Comparison of ENCODE assay signal across 11 mouse cellular contexts in genomic region chr16:44538401-44539395, GRCm38 (mm10). TPM values are rescaled to one million over a fixed set of nuclear protein-coding genes. Genes with fewer than 3 reads are reported as not detected.
A peak's percentile ranks its signal among the peaks of the same experiment; 100 is the strongest.
DNase-seq lines count a peak whose midpoint lies in the region; ATAC-seq and TF ChIP-seq lines count a peak whose summit lies in the region.
"Had no signal": no experiment of that assay in that cellular context is flagged by ENCODE, and none has a peak within 500 bp of the region (broad histone marks: within the 10 kb centered on the region; RNA-seq: fewer than 3 reads in every experiment).

No protein-coding gene starts in this region.

- H3K36me3 ChIP-seq in lung, embryonic 14.5 days (ENCODE audit: insufficient read depth) = no peaks in the 10 kb centered on the region
- no peaks in the 10 kb centered on the region for H3K36me3 ChIP-seq in forebrain, embryonic 11.5 days (ENCODE audit: control insufficient read depth, insufficient read depth, low read length)
- H3K36me3 ChIP-seq in stomach, embryonic 14.5 days (ENCODE audit: control insufficient read depth, insufficient read depth, low read length) = no peaks in the 10 kb centered on the region; the same call in 1 of the 2 replicates

- peak overlapping the region; percentile 39; the same call in 1 of the 2 replicates for H3K4me2 ChIP-seq in lung, embryonic 14.5 days
- H3K4me2 ChIP-seq in forebrain, embryonic 11.5 days (ENCODE audit: low read depth, low read length, severe bottlenecking) = no peak overlapping the region
- 0 out of 2 replicates have a peak overlapping the region, but pooled peaks have one; percentile 4 for H3K4me2 ChIP-seq in stomach, embryonic 14.5 days (replicated peaks; ENCODE audit: low read depth, low read length)

- DNase-seq in lung, embryonic 14.5 days = peak; percentile 82
- no peak for DNase-seq in lung, adult 2 months
- DNase-seq in forebrain, embryonic 11.5 days (ENCODE audit: low spot score) = no peak
- DNase-seq in layer of hippocampus, postnatal 10 days (ENCODE audit: low spot score in 2 of 2) = peak; percentile 56 to 60
- DNase-seq in gastrocnemius, postnatal 14 days = no peak
- no peak for DNase-seq in right cerebral cortex, postnatal 25 days
- DNase-seq: thymus, postnatal 36 days had no signal

- peak; percentile 76 for ATAC-seq in lung, embryonic 14.5 days (ENCODE audit: insufficient read depth)
- ATAC-seq in forebrain, embryonic 11.5 days (replicated peaks; ENCODE audit: low FRiP score) = peak; percentile 29; the same call in 1 of the 2 replicates
- no peak for ATAC-seq in stomach, embryonic 14.5 days (ENCODE audit: insufficient number of reproducible peaks, insufficient read depth, low FRiP score, low read depth)
- ATAC-seq: activated CD4-positive, CD25-positive, alpha-beta regulatory T cell, adult 4 months had no signal

- H3K4me3 ChIP-seq in lung, embryonic 14.5 days (ENCODE audit: low read depth, low read length) = no peak overlapping the region
- H3K4me3 ChIP-seq in lung, adult 2 months (replicated peaks; ENCODE audit: extremely low read depth, low read depth, low read length) = no peak overlapping the region
- no peak overlapping the region for H3K4me3 ChIP-seq in forebrain, embryonic 11.5 days (ENCODE audit: low read depth, low read length)
- H3K4me3 ChIP-seq in stomach, embryonic 14.5 days (ENCODE audit: low read depth, low read length) = no peak overlapping the region
- H3K4me3 ChIP-seq: erythroblast, embryonic 14.5 days had no signal

- H3K9me3 ChIP-seq in lung, embryonic 14.5 days (ENCODE audit: low read depth, low read length) = no peaks in the 10 kb centered on the region
- H3K9me3 ChIP-seq in forebrain, embryonic 11.5 days (ENCODE audit: control insufficient read depth, low read length) = no peaks in the 10 kb centered on the region
- H3K9me3 ChIP-seq in stomach, embryonic 14.5 days (ENCODE audit: control insufficient read depth, low read depth, low read length) = no peaks in the 10 kb centered on the region

- no peak overlapping the region for H3K9ac ChIP-seq in lung, embryonic 14.5 days
- H3K9ac ChIP-seq in forebrain, embryonic 11.5 days (ENCODE audit: low read length) = peak overlapping the region; percentile 14; the same call in 1 of the 2 replicates
- H3K9ac ChIP-seq in stomach, embryonic 14.5 days (replicated peaks; ENCODE audit: low read depth, low read length) = no peak overlapping the region

- 23% methylated on average over 16 of the region's 16 CpGs for WGBS in lung, embryonic 14.5 days
- WGBS in lung, adult 2 months = 48% methylated on average over 16 of the region's 16 CpGs
- 65% methylated on average over 16 of the region's 16 CpGs for WGBS in forebrain, embryonic 11.5 days
- 35% methylated on average over 16 of the region's 16 CpGs for WGBS in stomach, embryonic 14.5 days

- no peaks in the 10 kb centered on the region for H3K27me3 ChIP-seq in lung, embryonic 14.5 days (ENCODE audit: insufficient read depth, low read length)
- H3K27me3 ChIP-seq in forebrain, embryonic 11.5 days (ENCODE audit: control insufficient read depth, insufficient read depth, low read length) = no peaks in the 10 kb centered on the region
- H3K27me3 ChIP-seq in stomach, embryonic 14.5 days (ENCODE audit: control insufficient read depth, insufficient read depth, low read length) = no peaks in the 10 kb centered on the region

- peaks cover 45% of the 10 kb centered on the region for H3K4me1 ChIP-seq in lung, embryonic 14.5 days (ENCODE audit: insufficient read depth)
- no peaks in the 10 kb centered on the region for H3K4me1 ChIP-seq in lung, adult 2 months (ENCODE audit: control insufficient read depth, insufficient read depth, low read length)
- peaks cover 30% of the 10 kb centered on the region for H3K4me1 ChIP-seq in forebrain, embryonic 11.5 days (replicated peaks; ENCODE audit: control insufficient read depth, insufficient read depth, low read length)
- H3K4me1 ChIP-seq in stomach, embryonic 14.5 days (ENCODE audit: control insufficient read depth, insufficient read depth, low read length) = peaks cover 43% of the 10 kb centered on the region

- intact Hi-C loops in gastrocnemius, postnatal 14 days (cut with DNase I; ENCODE audit: low total_unique reads) = no loop called here

- peak overlapping the region; percentile 58; the same call in 1 of the 2 replicates for H3K27ac ChIP-seq in lung, embryonic 14.5 days (ENCODE audit: low read depth)
- H3K27ac ChIP-seq in forebrain, embryonic 11.5 days (ENCODE audit: low read depth, low read length) = peak overlapping the region; percentile 55
- H3K27ac ChIP-seq in stomach, embryonic 14.5 days (ENCODE audit: low read length) = peak overlapping the region; percentile 52; the same call in 1 of the 2 replicates

- no peak for TF ChIP-seq CTCF in lung, embryonic 14.5 days (IDR thresholded peaks at IDR 0.05; ENCODE audit: low read depth)
- TF ChIP-seq CTCF in lung, adult 2 months (IDR thresholded peaks at IDR 0.05; ENCODE audit: insufficient read depth, low read length) = no peak

- TF ChIP-seq POLR2A in lung, adult 2 months (IDR thresholded peaks at IDR 0.05; ENCODE audit: borderline replicate concordance, extremely low read depth, low read depth, low read length) = no peak

RNA-seq across cellular contexts. Expression of gene Boc, which starts 20.0 kb away (rescaled TPM):
- polyA plus RNA-seq in lung, embryonic 14.5 days (2014; fragmentation: Nextera tagmentation; extraction: Ambion mirVana) = 36.4 and 38.8 TPM in 2 replicates
- 22.2 and 23.4 TPM in 2 replicates for polyA plus RNA-seq in lung, adult 2 months (2012; rRNA removed)
- 35.6 and 35.9 TPM in 2 replicates for polyA plus RNA-seq in forebrain, embryonic 11.5 days (2014; fragmentation: Nextera tagmentation; extraction: Ambion mirVana)
- 10 to 100 TPM; 10.8 to 11.3 TPM for total RNA-seq in layer of hippocampus, postnatal 10 days (2021)
- polyA plus RNA-seq in stomach, embryonic 14.5 days (2014; fragmentation: Nextera tagmentation; extraction: Ambion mirVana) = 19.5 and 20.2 TPM in 2 replicates
- total RNA-seq in gastrocnemius, postnatal 14 days (2021) = 10 to 100 TPM in 1 of 2 experiments, 1 to 10 TPM in 1; 9.4 to 10.7 TPM
- total RNA-seq: neutrophil, adult 5-6 weeks had no signal
- polyA plus RNA-seq: erythroblast, embryonic 14.5 days had no signal

Comparison
In these comparisons a context has a peak if more than half of its experiments do, and no peak if none do; other contexts are left out.
1. DNase-seq: peak in lung, embryonic 14.5 days (single experiment) and layer of hippocampus, postnatal 10 days (2 of 2); none in lung, adult 2 months (single experiment), forebrain, embryonic 11.5 days (single experiment), gastrocnemius, postnatal 14 days (single experiment) and right cerebral cortex, postnatal 25 days (single experiment).
2. Peak in every context shown above with its lines, with median percentiles within 50 percentile points of each other: H3K27ac ChIP-seq.